Mouse (Mus musculus) liver, postnatal 0 days (tissue): ENCODE data around the gene Slc5a1.

Experiments used
- CTCF ChIP-seq: sonication (generic); IDR thresholded peaks from 2 replicates; pipeline ENCODE4 v1.5.1; 2016; ENCODE audit warnings: antibody characterized with exemption, low read depth
- EP300 ChIP-seq: IDR thresholded peaks from 2 replicates; pipeline ENCODE4 v1.6.1; 2016; ENCODE audit warnings: antibody characterized with exemption, low read depth, mild to moderate bottlenecking

DNA sequence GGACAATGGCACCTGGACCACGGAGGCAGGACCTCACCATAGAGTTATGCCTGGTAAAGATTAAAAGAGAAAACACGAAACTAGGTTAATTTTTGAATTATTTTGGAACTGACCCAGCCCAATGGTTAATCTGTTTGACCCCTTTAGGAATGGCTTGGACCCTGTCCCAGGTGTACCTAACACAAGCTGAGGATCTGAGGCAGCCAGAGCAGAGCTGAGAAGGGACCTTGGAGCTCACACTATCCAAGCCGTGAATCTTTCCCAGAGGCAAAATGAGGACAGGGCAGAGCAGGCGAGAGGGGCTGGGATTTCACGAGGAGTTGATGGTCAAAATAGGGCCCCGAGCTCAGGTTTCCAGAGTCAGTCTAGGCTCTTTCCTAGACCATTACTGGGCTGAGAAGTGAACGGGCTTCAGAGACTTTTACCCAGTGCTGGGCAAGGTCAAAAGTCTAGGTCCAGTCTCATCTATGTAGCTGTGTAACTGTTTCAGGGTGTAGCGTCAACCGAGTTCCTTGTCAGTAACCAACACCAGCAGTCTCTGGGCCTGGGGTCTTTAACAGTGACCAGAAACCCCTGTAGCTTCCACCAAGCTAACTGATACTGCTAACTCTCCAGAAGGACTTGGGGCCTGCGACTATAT lies 47.8 kb upstream of the Slc5a1 start:
- TF ChIP-seq CTCF, result no peak
- no peak for TF ChIP-seq EP300
